Mouse (Mus musculus) heart, adult 2 months (tissue): ENCODE data around the gene Mmp24.

Experiments used
- CTCF ChIP-seq: fragments of 200-600 bp; IDR thresholded peaks from 2 replicates; pipeline ENCODE4 v1.8.1; 2022; ENCODE audit warnings: antibody characterized with exemption, mild to moderate bottlenecking, moderate library complexity
- EP300 ChIP-seq: fragments of 200-500 bp; IDR thresholded peaks from 2 replicates; pipeline ENCODE4 v1.6.1; 2011; ENCODE audit warnings: low read depth, low read length, control low read depth; ENCODE audit not compliant: insufficient read depth
- POLR2A ChIP-seq: fragments of 200-500 bp; IDR thresholded peaks from 2 replicates; pipeline ENCODE4 v1.6.1; 2011; ENCODE audit warnings: mild to moderate bottlenecking, low read depth, low read length, control low read depth; ENCODE audit not compliant: insufficient read depth

- TF ChIP-seq CTCF (no peak), POLR2A (no peak), EP300 (no peak)
These were observed 17.8 kb downstream of the Mmp24 start for GRCm38 (mm10) chr2:155792899-155793298.
